Mouse (Mus musculus) stomach, postnatal 0 days (tissue): Measurements from ENCODE around the gene Rnft2. TPM values are rescaled to one million over a fixed set of nuclear protein-coding genes. Genes with fewer than 3 reads are reported as not detected.

Experiments used
- ATAC-seq: fragments of 200-750 bp; cut with Nextera tagmentation; 2 replicates; pipeline ENCODE4 v1.8.0; 2017; ENCODE audit not compliant: low FRiP score, low TSS enrichment
- DNase-seq: peaks from one replicate; pipeline ENCODE4 v3.0.0-alpha.2; 2016; ENCODE audit warnings: low spot score
- H3K27ac ChIP-seq: fragments of 300-500 bp; sonication (generic); replicated peaks from 2 replicates; pipeline ENCODE4 v1.5.1; 2014; ENCODE audit warnings: mild to moderate bottlenecking, control low read depth
- H3K27me3 ChIP-seq: fragments of 300-500 bp; sonication (generic); 2 replicates; pipeline ENCODE4 v1.6.1; 2014; ENCODE audit warnings: low read length; ENCODE audit not compliant: control insufficient read depth, insufficient read depth
- H3K36me3 ChIP-seq: fragments of 300-500 bp; sonication (generic); 2 replicates; pipeline ENCODE4 v1.6.1; 2014; ENCODE audit warnings: low read length, mixed read lengths; ENCODE audit not compliant: control insufficient read depth, insufficient read depth
- H3K4me1 ChIP-seq: fragments of 300-500 bp; sonication (generic); replicated peaks from 2 replicates; pipeline ENCODE4 v1.6.1; 2014; ENCODE audit warnings: antibody characterized with exemption; ENCODE audit not compliant: control insufficient read depth, insufficient read depth
- H3K4me2 ChIP-seq: fragments of 300-500 bp; sonication (generic); replicated peaks from 2 replicates; pipeline ENCODE4 v1.6.1; 2014; ENCODE audit warnings: low read depth, mild to moderate bottlenecking, control low read depth, moderate library complexity
- H3K4me3 ChIP-seq: fragments of 300-500 bp; sonication (generic); 2 replicates; pipeline ENCODE4 v1.5.1; 2014; ENCODE audit warnings: low read depth, low read length, control low read depth
- H3K9ac ChIP-seq: fragments of 300-500 bp; sonication (generic); 2 replicates; pipeline ENCODE4 v1.6.1; 2014; ENCODE audit warnings: mild to moderate bottlenecking, low read length, control low read depth, mixed read lengths
- H3K9me3 ChIP-seq: fragments of 300-500 bp; sonication (generic); 2 replicates; pipeline ENCODE4 v1.6.1; 2016; ENCODE audit warnings: low read length; ENCODE audit not compliant: control insufficient read depth
- CTCF ChIP-seq: IDR thresholded peaks from 2 replicates; pipeline ENCODE4 v1.5.1; 2016; ENCODE audit warnings: antibody characterized with exemption, low read depth, mild to moderate bottlenecking, moderate library complexity
- EP300 ChIP-seq: optimal IDR thresholded peaks from 2 replicates; pipeline ENCODE3; 2016; ENCODE audit warnings: antibody characterized with exemption
- WGBS: fragments of 180-500 bp; shearing (Covaris S2); extraction: QIAGEN DNeasy Blood & Tissue Kit; methylation state at CpG from one replicate; pipeline ENCODE4 v1.1.7; 2014; 5-methylcytosine and 5-hydroxymethylcytosine counted together
- polyA plus RNA-seq: library from polyadenylated mRNA; unstranded; fragments of >200 nt; fragmentation: Nextera tagmentation; extraction: Ambion mirVana; gene quantifications from 2 replicates; pipeline ENCODE4 v1.2.1, GENCODE M21; 2015

The Rnft2 gene
- polyA plus RNA-seq, 1 experiment from 2014 or later: 0.62 TPM

DNA sequence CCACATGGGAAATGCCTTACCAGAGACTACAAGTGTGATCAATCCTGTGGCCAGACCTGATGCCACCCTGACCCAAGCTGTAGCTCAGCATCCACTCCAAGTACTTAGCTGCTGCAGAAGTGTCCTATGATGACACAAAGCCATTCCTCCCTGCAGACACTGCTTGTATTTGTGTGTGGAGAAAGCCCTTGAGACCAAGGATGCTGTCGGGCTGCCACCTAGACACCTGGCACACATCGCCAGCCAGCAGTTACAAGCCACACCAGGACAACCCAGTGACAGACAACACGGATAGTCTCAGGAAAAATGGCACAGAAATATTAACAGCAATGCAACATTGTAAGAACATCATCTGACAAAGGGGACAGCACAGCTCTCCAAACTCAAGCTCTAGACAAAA, 99.5 kb downstream of the Rnft2 start:
- no peak overlapping the region for H3K27ac ChIP-seq
- TF ChIP-seq EP300 (no peak), CTCF (no peak)
- 88% methylated on average over 3 of the region's 3 CpGs for WGBS
- H3K27me3 ChIP-seq: no peaks in the 10 kb centered on the region
- DNase-seq (no peak), ATAC-seq (no peak)
- H3K9ac ChIP-seq: no peak overlapping the region
- H3K4me3 ChIP-seq: no peak overlapping the region
- H3K4me1 ChIP-seq: no peaks in the 10 kb centered on the region; the same call in 1 of the 2 replicates
- no peak overlapping the region for H3K4me2 ChIP-seq
- H3K9me3 ChIP-seq: no peaks in the 10 kb centered on the region
- H3K36me3 ChIP-seq: peaks cover 11% of the 10 kb centered on the region

- Histone ChIP-seq H3K4me3 (no peak overlapping the region), H3K4me1 (no peaks in the 10 kb centered on the region; the same call in 1 of the 2 replicates), H3K27me3 (no peaks in the 10 kb centered on the region), H3K9ac (no peak overlapping the region), H3K27ac (no peak overlapping the region), H3K36me3 (peaks cover 11% of the 10 kb centered on the region), H3K9me3 (no peaks in the 10 kb centered on the region), H3K4me2 (no peak overlapping the region)
- no peak for ATAC-seq
- no peak for DNase-seq
- no peak for TF ChIP-seq EP300
- TF ChIP-seq CTCF: no peak
- WGBS: 63% methylated on average over 6 of the region's 6 CpGs
Measured at GRCm38 (mm10) chr5:118144770-118145169, 100.1 kb downstream of the Rnft2 start.

- Histone ChIP-seq H3K9ac (no peak overlapping the region), H3K27me3 (no peaks in the 10 kb centered on the region), H3K4me3 (no peak overlapping the region), H3K4me2 (no peak overlapping the region), H3K27ac (no peak overlapping the region), H3K4me1 (no peaks in the 10 kb centered on the region; the same call in 1 of the 2 replicates), H3K36me3 (peaks cover 11% of the 10 kb centered on the region), H3K9me3 (no peaks in the 10 kb centered on the region)
- TF ChIP-seq CTCF: no peak
- no peak for TF ChIP-seq EP300
- peak; percentile 68 for ATAC-seq
- 61% methylated on average over 4 of the region's 4 CpGs for whole genome bisulfite sequencing
- DNase-seq: peak; percentile 19
Measured at GRCm38 (mm10) chr5:118144327-118144726, 100.6 kb downstream of the Rnft2 start.

DNA sequence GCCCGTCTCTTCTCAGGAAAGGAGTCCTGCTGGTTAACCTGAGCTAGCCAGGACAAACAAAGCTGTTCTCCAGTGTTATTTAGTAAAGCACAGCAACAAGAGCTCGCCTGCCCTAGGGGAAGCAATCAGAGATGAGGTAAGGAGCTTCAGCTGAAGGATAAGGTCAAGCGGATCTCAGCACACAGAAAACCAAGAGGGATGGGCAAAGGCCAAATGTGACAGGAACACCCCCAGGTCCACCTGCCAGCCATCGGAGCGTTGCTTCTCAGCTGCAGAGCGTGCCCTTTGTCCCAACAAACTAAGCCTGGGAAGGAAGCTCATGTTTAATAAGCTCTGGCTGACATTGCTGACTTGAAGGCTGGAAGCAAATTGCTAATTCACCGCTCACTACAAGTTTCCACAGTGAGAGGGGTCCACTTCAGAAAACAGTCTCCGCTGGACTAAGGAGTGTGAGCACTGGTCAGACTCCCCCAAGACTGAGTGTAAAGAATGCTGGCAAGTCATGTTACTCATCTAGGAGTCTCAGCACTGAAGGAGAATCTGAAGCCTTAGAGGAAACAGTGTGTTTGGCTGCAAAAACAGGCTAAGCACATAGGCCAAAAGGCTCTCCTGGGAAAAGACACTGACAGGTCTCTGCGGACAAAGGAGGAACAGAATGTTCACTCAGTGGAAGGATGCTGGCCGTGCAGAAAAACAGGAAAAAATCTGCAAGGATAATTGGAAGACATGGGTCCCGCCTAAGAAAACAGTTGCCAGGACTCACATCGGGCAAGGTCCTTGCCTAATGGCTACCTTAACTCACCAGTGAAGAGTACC, 101.5 kb downstream of the Rnft2 start:
- TF ChIP-seq CTCF (no peak), EP300 (no peak)
- H3K4me2 ChIP-seq: no peak overlapping the region
- no peak for DNase-seq
- H3K36me3 ChIP-seq: peaks cover 11% of the 10 kb centered on the region
- H3K27me3 ChIP-seq: no peaks in the 10 kb centered on the region
- 75% methylated on average over 12 of the region's 12 CpGs for WGBS
- H3K4me3 ChIP-seq: no peak overlapping the region
- no peak overlapping the region for H3K27ac ChIP-seq
- H3K4me1 ChIP-seq: no peaks in the 10 kb centered on the region; the same call in 1 of the 2 replicates
- H3K9me3 ChIP-seq: no peaks in the 10 kb centered on the region
- no peak for ATAC-seq
- H3K9ac ChIP-seq: no peak overlapping the region

- H3K4me3 ChIP-seq: no peak overlapping the region
- H3K9me3 ChIP-seq: no peaks in the 10 kb centered on the region
- no peak for DNase-seq
- H3K27me3 ChIP-seq: no peaks in the 10 kb centered on the region
- ATAC-seq: no peak
- H3K4me1 ChIP-seq: no peaks in the 10 kb centered on the region; the same call in 1 of the 2 replicates
- peaks cover 11% of the 10 kb centered on the region for H3K36me3 ChIP-seq
- H3K27ac ChIP-seq: no peak overlapping the region
- WGBS: 93% methylated on average over 8 of the region's 8 CpGs
- no peak overlapping the region for H3K9ac ChIP-seq
- no peak for TF ChIP-seq EP300
- no peak for TF ChIP-seq CTCF
- no peak overlapping the region for H3K4me2 ChIP-seq
Measured at GRCm38 (mm10) chr5:118142471-118142870, 102.4 kb downstream of the Rnft2 start.

Other genes with a start within 250 kb of the Rnft2 start
- 112 and 116 TPM in 2 replicates for gene Tesc, start 217.4 kb downstream of the Rnft2 start, polyA plus RNA-seq
- 14.0 and 14.2 TPM in 2 replicates for gene Fbxw8, start 89.7 kb downstream of the Rnft2 start, polyA plus RNA-seq
- gene Hrk, start 80.5 kb downstream of the Rnft2 start, polyA plus RNA-seq: 0.18 and 0.41 TPM in 2 replicates
- 3.8 TPM in 2 replicates for gene 2410131K14Rik, start 111 bp upstream of the Rnft2 start, polyA plus RNA-seq